Mouse (Mus musculus): ENCODE results near the gene Apbb2. TPM values are rescaled to one million over a fixed set of nuclear protein-coding genes. Genes with fewer than 3 reads are reported as not detected.
A peak's percentile ranks its signal among the peaks of the same experiment; 100 is the strongest.
"Not testable (repeated sequence)": the region's sequence is repeated elsewhere in the genome, so short reads cannot be mapped to it uniquely, and the experiment has no call there.

Gene Apbb2
- polyA plus RNA-seq, 1 experiment from 2014 or later, result 69.5 TPM

- ATAC-seq (ENCODE audit: low FRiP score, low read depth), result no peak
- Histone ChIP-seq H3K9ac (replicated peaks) (no peak overlapping the region), H3K36me3 (no peaks in the 10 kb centered on the region), H3K27ac (replicated peaks) (no peak overlapping the region), H3K4me3 (no peak overlapping the region), H3K27me3 (no peaks in the 10 kb centered on the region), H3K9me3 (0 out of 2 replicates have a peak, but pooled peaks cover 3% of the 10 kb centered on the region), H3K4me1 (no peaks in the 10 kb centered on the region), H3K4me2 (replicated peaks) (no peak overlapping the region)
- WGBS, result 94% methylated on average over 4 of the region's 4 CpGs
Observed at GRCm38 (mm10) chr5:66294952-66295351, 323.6 kb downstream of the Apbb2 start.

DNA sequence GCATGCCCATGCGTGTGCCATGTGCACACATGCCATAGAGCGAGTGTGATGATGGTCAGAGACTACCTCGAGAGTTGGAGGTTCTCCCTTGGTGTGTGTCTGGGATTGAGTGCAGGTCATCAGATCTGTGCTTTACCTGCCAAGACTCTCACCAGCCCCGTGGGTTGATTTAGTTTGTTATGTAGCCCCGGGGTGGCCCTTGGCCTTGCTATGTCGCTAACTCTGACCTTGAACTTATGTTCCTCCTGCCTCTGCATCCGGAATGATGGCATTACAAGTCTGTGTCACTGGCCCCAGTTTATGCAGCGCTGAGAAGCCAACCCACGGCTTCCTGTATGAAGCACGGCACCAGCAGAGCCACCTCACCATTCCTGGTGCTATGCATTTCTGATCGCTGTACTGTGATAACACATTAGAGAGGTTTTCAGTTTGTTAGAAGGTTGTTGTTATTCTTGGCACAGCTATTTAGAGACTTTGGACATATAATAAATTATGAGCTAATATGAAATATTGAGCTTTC lies 324.4 kb downstream of the Apbb2 start:
- H3K4me1 ChIP-seq, result no peaks in the 10 kb centered on the region
- no peak overlapping the region for H3K9ac ChIP-seq (replicated peaks)
- no peak overlapping the region for H3K4me3 ChIP-seq
- no peak for ATAC-seq (ENCODE audit: low FRiP score, low read depth)
- H3K4me2 ChIP-seq (replicated peaks), result no peak overlapping the region
- H3K9me3 ChIP-seq, result 0 out of 2 replicates have a peak, but pooled peaks cover 3% of the 10 kb centered on the region
- H3K27ac ChIP-seq (replicated peaks), result no peak overlapping the region
- no peaks in the 10 kb centered on the region for H3K36me3 ChIP-seq
- H3K27me3 ChIP-seq, result no peaks in the 10 kb centered on the region
- 93% methylated on average over 11 of the region's 11 CpGs for WGBS

- no peak overlapping the region for H3K4me3 ChIP-seq
- H3K4me1 ChIP-seq, result no peaks in the 10 kb centered on the region
- no peak overlapping the region for H3K27ac ChIP-seq (replicated peaks)
- WGBS, result 80% methylated on average over 6 of the region's 6 CpGs
- H3K36me3 ChIP-seq, result no peaks in the 10 kb centered on the region
- 0 out of 2 replicates have a peak, but pooled peaks cover under 1% of the 10 kb centered on the region for H3K9me3 ChIP-seq
- H3K9ac ChIP-seq (replicated peaks), result no peak overlapping the region
- ATAC-seq (ENCODE audit: low FRiP score, low read depth), result no peak
- no peaks in the 10 kb centered on the region for H3K27me3 ChIP-seq
- H3K4me2 ChIP-seq (replicated peaks), result no peak overlapping the region
Observed at GRCm38 (mm10) chr5:66280742-66281141, 337.8 kb downstream of the Apbb2 start.

DNA sequence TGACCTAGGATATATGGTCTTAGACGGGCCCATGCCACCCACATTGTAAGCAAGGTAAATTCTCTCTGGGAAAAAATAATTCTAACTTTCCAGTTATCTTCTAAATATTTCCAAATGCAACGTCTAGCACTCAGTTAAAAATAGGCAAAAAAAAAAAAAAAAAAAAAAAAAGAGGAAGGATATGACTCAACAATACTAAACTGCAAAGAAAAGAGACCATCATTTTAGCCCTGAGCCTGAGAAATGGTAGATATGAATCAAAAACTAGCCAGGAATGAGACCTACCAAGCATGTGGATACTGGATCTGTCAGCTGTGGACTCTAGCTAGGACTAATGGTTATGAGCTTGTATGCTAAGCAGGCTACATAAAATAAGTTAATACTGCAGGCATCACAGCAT lies 338.9 kb downstream of the Apbb2 start:
- H3K36me3 ChIP-seq, result no peaks in the 10 kb centered on the region
- no peaks in the 10 kb centered on the region for H3K9me3 ChIP-seq
- WGBS, result 81% methylated on average over 2 of the region's 2 CpGs
- no peak overlapping the region for H3K27ac ChIP-seq (replicated peaks)
- H3K4me1 ChIP-seq, result no peaks in the 10 kb centered on the region
- no peaks in the 10 kb centered on the region for H3K27me3 ChIP-seq
- no peak overlapping the region for H3K9ac ChIP-seq (replicated peaks)
- H3K4me3 ChIP-seq, result no peak overlapping the region
- H3K4me2 ChIP-seq (replicated peaks), result no peak overlapping the region
- no peak for ATAC-seq (ENCODE audit: low FRiP score, low read depth)

DNA sequence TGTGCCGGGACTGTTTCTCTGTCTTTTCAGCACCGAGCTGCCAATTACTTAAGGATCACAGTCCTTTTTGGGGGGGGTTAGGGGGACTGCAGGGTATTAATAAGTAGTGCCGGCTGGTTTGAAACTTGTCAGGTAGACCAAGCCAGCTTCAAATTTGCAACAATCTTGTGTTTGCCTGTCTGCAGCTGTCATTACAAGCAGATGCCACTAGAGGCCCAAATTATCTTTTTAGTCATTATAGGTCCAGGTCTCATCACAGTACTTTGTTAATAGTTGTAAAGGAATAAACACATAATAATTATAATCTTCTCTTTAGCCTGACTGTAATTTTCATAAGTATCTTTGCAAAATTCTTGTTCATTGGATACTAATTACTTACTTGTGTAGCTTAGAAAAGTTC lies 344.2 kb downstream of the Apbb2 start:
- H3K4me2 ChIP-seq (replicated peaks), result no peak overlapping the region
- ATAC-seq (ENCODE audit: low FRiP score, low read depth), result no peak
- H3K27ac ChIP-seq (replicated peaks), result no peak overlapping the region
- no peaks in the 10 kb centered on the region for H3K4me1 ChIP-seq
- H3K27me3 ChIP-seq, result no peaks in the 10 kb centered on the region
- H3K9ac ChIP-seq (replicated peaks), result no peak overlapping the region
- no peaks in the 10 kb centered on the region for H3K36me3 ChIP-seq
- WGBS, result 70% methylated on average over 3 of the region's 3 CpGs
- H3K9me3 ChIP-seq, result no peaks in the 10 kb centered on the region
- H3K4me3 ChIP-seq, result no peak overlapping the region

GRCm38 (mm10) chr5:66271141-66271540 lies 347.4 kb downstream of the Apbb2 start:
- Histone ChIP-seq H3K27me3 (no peaks in the 10 kb centered on the region), H3K9me3 (no peaks in the 10 kb centered on the region), H3K27ac (replicated peaks) (no peak overlapping the region), H3K4me1 (no peaks in the 10 kb centered on the region), H3K4me2 (replicated peaks) (no peak overlapping the region), H3K36me3 (no peaks in the 10 kb centered on the region), H3K9ac (replicated peaks) (no peak overlapping the region), H3K4me3 (no peak overlapping the region)
- no peak for ATAC-seq (ENCODE audit: low FRiP score, low read depth)
- WGBS, result 64% methylated on average over 2 of the region's 2 CpGs

DNA sequence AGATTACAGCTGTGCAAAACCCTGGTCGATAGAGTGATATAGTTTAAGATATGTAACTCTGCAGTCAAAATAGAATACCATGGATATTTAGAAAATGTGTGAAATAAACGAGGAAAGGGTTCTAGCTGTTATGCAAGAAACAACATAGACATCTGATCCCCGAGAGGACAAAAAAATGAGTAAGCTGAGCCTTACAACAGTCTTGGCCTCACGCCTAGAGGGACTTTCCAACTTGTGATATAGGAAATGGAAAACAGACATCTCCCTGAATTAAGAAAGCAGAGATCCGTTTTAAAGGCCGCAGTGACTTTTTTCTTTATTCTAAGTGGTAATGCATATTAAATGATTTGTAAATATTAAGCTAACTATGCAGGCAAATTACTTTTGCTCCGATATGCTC lies 349.0 kb downstream of the Apbb2 start:
- Histone ChIP-seq H3K4me1 (no peaks in the 10 kb centered on the region), H3K4me2 (replicated peaks) (no peak overlapping the region), H3K36me3 (no peaks in the 10 kb centered on the region), H3K27ac (replicated peaks) (no peak overlapping the region), H3K9me3 (no peaks in the 10 kb centered on the region), H3K9ac (replicated peaks) (no peak overlapping the region), H3K27me3 (no peaks in the 10 kb centered on the region), H3K4me3 (no peak overlapping the region)
- ATAC-seq (ENCODE audit: low FRiP score, low read depth), result no peak
- WGBS, result 89% methylated on average over 7 of the region's 7 CpGs

- 29% methylated on average over 4 of the region's 4 CpGs for WGBS
- H3K36me3 ChIP-seq, result no peaks in the 10 kb centered on the region
Observed at GRCm38 (mm10) chr5:66263398-66263797, 355.2 kb downstream of the Apbb2 start.

GRCm38 (mm10) chr5:66262475-66262874 lies 356.1 kb downstream of the Apbb2 start:
- H3K27ac ChIP-seq (replicated peaks), result no peak overlapping the region
- H3K4me2 ChIP-seq (replicated peaks), result no peak overlapping the region
- no peak for ATAC-seq (ENCODE audit: low FRiP score, low read depth)
- no peaks in the 10 kb centered on the region for H3K36me3 ChIP-seq
- WGBS, result 81% methylated on average over 2 of the region's 2 CpGs
- H3K4me1 ChIP-seq, result peaks cover 7% of the 10 kb centered on the region; the same call in 1 of the 2 replicates
- H3K9me3 ChIP-seq, result no peaks in the 10 kb centered on the region
- no peaks in the 10 kb centered on the region for H3K27me3 ChIP-seq
- H3K4me3 ChIP-seq, result no peak overlapping the region
- no peak overlapping the region for H3K9ac ChIP-seq (replicated peaks)

More at GRCm38 (mm10) chr5:66263398-66263797, 355.2 kb downstream of the Apbb2 start:
- Histone ChIP-seq H3K27ac (replicated peaks) (no peak overlapping the region), H3K4me3 (no peak overlapping the region), H3K27me3 (no peaks in the 10 kb centered on the region), H3K4me1 (peaks cover 7% of the 10 kb centered on the region; the same call in 1 of the 2 replicates), H3K4me2 (replicated peaks) (no peak overlapping the region), H3K9me3 (no peaks in the 10 kb centered on the region), H3K9ac (replicated peaks) (no peak overlapping the region)
- ATAC-seq (ENCODE audit: low FRiP score, low read depth), result no peak

DNA sequence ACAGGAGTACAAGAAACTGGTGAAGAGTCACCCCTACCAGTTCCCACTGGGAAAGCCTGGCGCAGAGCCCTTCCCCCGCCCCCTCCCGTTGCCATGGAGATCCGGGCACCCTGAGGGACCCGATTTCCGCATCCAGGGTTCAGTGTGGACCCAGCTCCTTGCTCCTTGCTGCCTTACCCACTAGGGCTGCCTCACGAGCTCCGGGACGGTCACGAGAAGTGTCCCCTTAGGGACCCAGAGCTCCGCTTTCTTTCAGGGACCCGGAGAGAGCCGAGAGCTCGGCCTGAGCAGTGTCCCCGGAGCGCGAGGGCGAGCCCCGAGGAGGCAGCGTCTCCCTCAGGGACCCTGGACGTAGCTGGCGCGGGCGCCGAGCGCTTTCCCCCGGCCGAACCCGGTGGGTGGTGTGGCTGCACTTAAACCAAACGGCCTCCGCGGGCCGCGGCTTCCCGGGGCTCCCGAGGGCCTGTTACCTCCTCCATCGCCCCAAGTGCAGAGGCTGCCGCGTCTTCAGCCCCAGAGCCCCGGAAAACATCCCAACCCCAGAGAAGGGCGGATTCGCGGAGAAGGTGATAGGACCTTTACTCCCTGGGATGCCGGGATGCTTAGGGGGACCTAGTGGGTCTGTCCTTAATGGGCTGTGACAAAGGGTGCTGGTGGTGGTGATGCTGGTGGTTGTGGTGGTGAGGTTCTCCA lies 358.7 kb downstream of the Apbb2 start, which contains the start of gene Nsun7:
Gene Nsun7 (plus strand): TSS at position 142 of the 693 bp plus-strand sequence.
- peaks cover 7% of the 10 kb centered on the region; the same call in 1 of the 2 replicates for H3K4me1 ChIP-seq
- peak within 1 kb of the TSS; percentile 85 for H3K4me2 ChIP-seq (replicated peaks)
- H3K27ac ChIP-seq (replicated peaks), result peak within 1 kb of the TSS; percentile 52; the same call in 1 of the 2 replicates
- WGBS, result 2% methylated on average over 44 of the region's 44 CpGs
- H3K36me3 ChIP-seq, result no peaks in the 10 kb centered on the region
- peak within 1 kb of the TSS; percentile 70 for H3K4me3 ChIP-seq
- no peaks in the 10 kb centered on the region for H3K9me3 ChIP-seq
- no peaks in the 10 kb centered on the region for H3K27me3 ChIP-seq
- ATAC-seq (ENCODE audit: low FRiP score, low read depth), result peak; percentile 90
- peak within 1 kb of the TSS; percentile 69 for H3K9ac ChIP-seq (replicated peaks)

DNA sequence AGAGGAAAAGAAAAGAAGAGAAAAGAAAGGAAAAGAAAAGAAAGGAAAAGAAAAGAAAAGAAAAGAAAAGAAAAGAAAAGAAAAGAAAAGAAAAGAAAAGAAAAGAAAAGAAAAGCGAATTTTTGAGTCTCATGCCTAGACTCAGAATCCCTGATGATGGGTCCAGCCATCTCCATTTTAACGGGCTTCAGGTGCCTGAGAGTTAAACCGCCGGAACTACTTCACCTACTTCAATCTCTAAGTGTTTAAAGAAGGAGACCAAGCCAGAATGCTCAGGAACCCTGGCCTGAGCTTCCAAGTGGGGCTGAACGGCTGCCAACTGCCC lies 359.2 kb downstream of the Apbb2 start:
- not testable (repeated sequence) for ATAC-seq (ENCODE audit: low FRiP score, low read depth); H3K9me3 ChIP-seq; H3K4me1 ChIP-seq; H3K27me3 ChIP-seq; H3K36me3 ChIP-seq
- 5% methylated on average over 5 of the region's 5 CpGs for WGBS
- Histone ChIP-seq H3K4me2 (replicated peaks) (peak overlapping the region; percentile 85), H3K27ac (replicated peaks) (0 out of 2 replicates have a peak overlapping the region, but pooled peaks have one; percentile 52), H3K9ac (replicated peaks) (peak overlapping the region; percentile 69), H3K4me3 (peak overlapping the region; percentile 70)

DNA sequence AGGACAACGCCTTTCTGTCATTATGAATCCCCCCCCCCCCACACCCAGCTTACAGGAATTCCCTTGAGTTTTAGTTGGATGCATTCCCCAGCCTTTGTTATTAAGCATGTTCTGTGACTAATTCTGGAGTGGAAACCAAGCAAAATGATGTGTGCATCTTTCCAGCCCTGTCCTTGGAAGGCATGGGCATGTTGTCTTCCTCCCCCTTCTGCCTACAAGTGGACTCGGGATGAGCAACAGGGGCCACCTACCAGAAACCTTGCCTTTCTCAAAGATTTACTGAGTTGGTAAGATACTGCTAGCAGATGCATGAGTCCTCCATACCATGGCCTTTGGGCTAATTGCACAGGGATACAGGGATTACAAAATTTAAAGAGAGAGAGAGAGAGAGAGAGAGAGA lies 359.6 kb downstream of the Apbb2 start:
- Histone ChIP-seq H3K4me3 (no peak overlapping the region), H3K4me2 (replicated peaks) (no peak overlapping the region), H3K27ac (replicated peaks) (no peak overlapping the region), H3K27me3 (no peaks in the 10 kb centered on the region), H3K9me3 (no peaks in the 10 kb centered on the region), H3K4me1 (peaks cover 7% of the 10 kb centered on the region; the same call in 1 of the 2 replicates), H3K9ac (replicated peaks) (no peak overlapping the region), H3K36me3 (no peaks in the 10 kb centered on the region)
- WGBS, result 68% methylated on average over 2 of the region's 2 CpGs
- no peak for ATAC-seq (ENCODE audit: low FRiP score, low read depth)
